In genomic region chr13:98819094-98819493, GRCm38 (mm10) we compare ENCODE assay signal across 20 mouse cellular contexts. TPM values are rescaled to one million over a fixed set of nuclear protein-coding genes. Genes with fewer than 3 reads are reported as not detected.
DNase-seq lines count a peak whose midpoint lies in the region; ATAC-seq and TF ChIP-seq lines count a peak whose summit lies in the region.
"Had no signal": no experiment of that assay in that cellular context is flagged by ENCODE, and none has a peak within 500 bp of the region (broad histone marks: within the 10 kb centered on the region; RNA-seq: fewer than 3 reads in every experiment).

No protein-coding gene starts in this region.

- H3K4me2 ChIP-seq in kidney, embryonic 14.5 days (replicated peaks; ENCODE audit: low read depth, low read length): no peak overlapping the region
- H3K4me2 ChIP-seq in lung, postnatal 0 days (replicated peaks; ENCODE audit: low read depth, low read length): no peak overlapping the region
- H3K4me2 ChIP-seq: forebrain, embryonic 13.5 days; limb, embryonic 12.5 days; midbrain, embryonic 12.5 days had no signal

- H3K36me3 ChIP-seq in kidney, embryonic 14.5 days (ENCODE audit: control insufficient read depth, insufficient read depth, low read length): no peaks in the 10 kb centered on the region
- H3K36me3 ChIP-seq in lung, postnatal 0 days (ENCODE audit: insufficient read depth, low read length): no peaks in the 10 kb centered on the region
- H3K36me3 ChIP-seq: heart, embryonic 10.5 days; limb, embryonic 12.5 days; midbrain, embryonic 12.5 days had no signal

- WGBS in kidney, embryonic 14.5 days: 69% methylated on average over 2 of the region's 2 CpGs
- 24% methylated on average over 2 of the region's 2 CpGs for WGBS in lung, postnatal 0 days

- TF ChIP-seq CTCF in lung, postnatal 0 days (IDR thresholded peaks at IDR 0.05): no peak

- intact Hi-C loops in left cerebral cortex, postnatal 25 days (cut with DNase I): loop anchor here (5.0 kb wide), 1 partner anchor 92 kb away; no protein-coding TSS in a partner anchor

- H3K4me1 ChIP-seq in kidney, embryonic 14.5 days (ENCODE audit: control insufficient read depth, insufficient read depth, low read length): 0 out of 2 replicates have a peak, but pooled peaks cover 5% of the 10 kb centered on the region
- H3K4me1 ChIP-seq in lung, postnatal 0 days (ENCODE audit: insufficient read depth, low read depth, low read length): peaks cover 10% of the 10 kb centered on the region; the same call in 1 of the 2 replicates
- H3K4me1 ChIP-seq: limb, embryonic 12.5 days had no signal

- H3K9ac ChIP-seq in kidney, embryonic 14.5 days (ENCODE audit: low read depth, low read length): no peak overlapping the region
- no peak overlapping the region for H3K9ac ChIP-seq in lung, postnatal 0 days (replicated peaks; ENCODE audit: low read depth)
- H3K9ac ChIP-seq: forebrain, embryonic 13.5 days; limb, embryonic 12.5 days; midbrain, embryonic 12.5 days had no signal

- H3K27ac ChIP-seq in kidney, embryonic 14.5 days (ENCODE audit: low read depth, low read length): 0 out of 2 replicates have a peak overlapping the region, but pooled peaks have one; percentile 26
- peak overlapping the region; percentile 51 for H3K27ac ChIP-seq in lung, postnatal 0 days (ENCODE audit: low read length)
- H3K27ac ChIP-seq: forebrain, embryonic 13.5 days; gastrocnemius, adult 2 months; heart, embryonic 10.5 days; limb, embryonic 12.5 days; midbrain, embryonic 12.5 days had no signal

- peak; percentile 96 for TF ChIP-seq EP300 in lung, postnatal 0 days (IDR thresholded peaks at IDR 0.05)

- no peak for DNase-seq in kidney, adult 11 months
- peak; percentile 96 for DNase-seq in lung, postnatal 0 days (ENCODE audit: low spot score)
- DNase-seq in lung, postnatal 10 days: no peak
- DNase-seq in lung, postnatal 36 days: peak; percentile 45
- DNase-seq in layer of hippocampus, postnatal 14 days (ENCODE audit: low spot score in 2 of 2): no peak
- no peak for DNase-seq in left cerebral cortex, postnatal 25 days (ENCODE audit: low spot score in 2 of 2)
- no peak for DNase-seq in cerebellum, postnatal 25 days
- DNase-seq: adrenal gland, adult 8-10 months; B cell, adult 2 months; cerebellum, adult 9-10 months; gastrocnemius, adult 2 months; right cerebral cortex, adult 18-20 months; spleen, adult 18-20 months; thymus, postnatal 4 days had no signal

- no peaks in the 10 kb centered on the region for H3K27me3 ChIP-seq in kidney, embryonic 14.5 days (ENCODE audit: control insufficient read depth, insufficient read depth, low read length)
- no peaks in the 10 kb centered on the region for H3K27me3 ChIP-seq in lung, postnatal 0 days (replicated peaks; ENCODE audit: insufficient read depth, low read length)
- H3K27me3 ChIP-seq: forebrain, embryonic 13.5 days; limb, embryonic 12.5 days; midbrain, embryonic 12.5 days had no signal

- H3K4me3 ChIP-seq in kidney, embryonic 14.5 days (ENCODE audit: low read length): no peak overlapping the region
- no peak overlapping the region for H3K4me3 ChIP-seq in lung, postnatal 0 days (ENCODE audit: low read depth, low read length)
- H3K4me3 ChIP-seq: forebrain, embryonic 13.5 days; gastrocnemius, adult 2 months; heart, embryonic 10.5 days; limb, embryonic 12.5 days; midbrain, embryonic 12.5 days had no signal

- no peak for ATAC-seq in kidney, embryonic 14.5 days (ENCODE audit: low FRiP score, low TSS enrichment)
- ATAC-seq in lung, postnatal 0 days: 0 out of 2 replicates have a peak, but pooled peaks have one; percentile 6
- ATAC-seq: forebrain, embryonic 13.5 days; hindbrain, embryonic 16.5 days had no signal

- no peaks in the 10 kb centered on the region for H3K9me3 ChIP-seq in kidney, embryonic 14.5 days (ENCODE audit: control insufficient read depth, low read length)
- no peaks in the 10 kb centered on the region for H3K9me3 ChIP-seq in lung, postnatal 0 days (ENCODE audit: low read length)
- H3K9me3 ChIP-seq: forebrain, embryonic 13.5 days; heart, embryonic 10.5 days; limb, embryonic 12.5 days; midbrain, embryonic 12.5 days had no signal

RNA-seq across cellular contexts. Expression of gene Fcho2, which starts 3.8 kb away (rescaled TPM):
- polyA plus RNA-seq in kidney, embryonic 14.5 days (2014; fragmentation: Nextera tagmentation; extraction: Ambion mirVana): 32.4 and 48.4 TPM in 2 replicates
- polyA plus RNA-seq in lung, postnatal 0 days (2015; fragmentation: Nextera tagmentation; extraction: Ambion mirVana): 45.9 and 54.8 TPM in 2 replicates
- total RNA-seq in layer of hippocampus, postnatal 14 days (2021): 10 to 100 TPM; 36.1 to 36.8 TPM
- total RNA-seq in left cerebral cortex, postnatal 25 days (2021): 10 to 100 TPM; 36.8 to 43.1 TPM

Comparison
In these comparisons a context has a peak if more than half of its experiments do, and no peak if none do; other contexts are left out.
1. DNase-seq: peak in lung, postnatal 0 days (single experiment) and lung, postnatal 36 days (single experiment); none in kidney, adult 11 months (single experiment), lung, postnatal 10 days (single experiment), layer of hippocampus, postnatal 14 days (0 of 2), left cerebral cortex, postnatal 25 days (0 of 2) and cerebellum, postnatal 25 days (0 of 2).